Mouse (Mus musculus): ENCODE results near the gene Qrsl1. TPM values are rescaled to one million over a fixed set of nuclear protein-coding genes. Genes with fewer than 3 reads are reported as not detected.
"Not testable (repeated sequence)": the region's sequence is repeated elsewhere in the genome, so short reads cannot be mapped to it uniquely, and the experiment has no call there.

Qrsl1 gene
- 22.8 and 26.1 TPM in 2 replicates for polyA plus RNA-seq (2015; fragmentation: Nextera tagmentation; extraction: Ambion mirVana)

DNA sequence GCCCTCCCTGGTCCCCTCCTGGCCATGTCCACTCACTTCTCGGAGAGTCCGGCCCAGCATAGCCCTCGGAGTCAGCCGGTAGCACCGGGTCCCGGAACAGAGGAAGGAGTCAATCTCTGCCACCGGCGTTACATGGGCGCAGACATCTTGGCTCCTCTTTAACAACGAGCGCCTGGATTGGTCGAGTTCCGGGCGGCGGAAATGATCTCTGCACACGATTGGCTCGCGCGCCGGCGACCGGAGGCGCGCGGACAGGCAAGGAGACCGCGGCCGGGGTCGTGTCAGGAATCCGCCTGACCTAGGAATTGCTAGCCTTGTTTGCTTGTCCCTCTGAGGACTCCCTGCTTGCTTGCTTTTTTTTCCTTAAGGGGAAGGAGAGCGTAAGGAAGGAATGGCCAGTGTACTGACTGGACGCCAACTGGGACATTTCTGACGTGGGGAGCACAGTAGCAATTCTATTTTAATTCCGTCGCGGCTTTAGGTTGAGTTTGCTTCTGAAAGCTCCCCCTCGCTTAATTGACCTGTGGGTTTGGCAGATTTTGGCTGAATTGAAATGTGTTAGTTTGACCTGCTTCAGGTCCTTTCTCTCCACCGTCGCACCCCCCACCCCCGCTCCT lies at the start of gene Qrsl1, which contains the start of gene Rtn4ip1:
Qrsl1 (minus strand) TSS at position 168 of the 617 bp plus-strand sequence.
Rtn4ip1 (plus strand) TSS at position 230 of the 617 bp plus-strand sequence.
- peak within 1 kb of the TSS; percentile 79 for H3K4me3 ChIP-seq (ENCODE audit: low read length)
- H3K9ac ChIP-seq (ENCODE audit: low read depth, low read length): peak within 1 kb of the TSS; percentile 80
- no peaks in the 10 kb centered on the region for H3K9me3 ChIP-seq (ENCODE audit: control insufficient read depth, low read length)
- H3K4me2 ChIP-seq (ENCODE audit: low read length): peak within 1 kb of the TSS; percentile 85
- peak within 1 kb of the TSS; percentile 81 for H3K27ac ChIP-seq (ENCODE audit: low read depth, low read length)
- WGBS: 0% methylated on average over 37 of the region's 40 CpGs
- H3K36me3 ChIP-seq (ENCODE audit: control insufficient read depth, insufficient read depth, low read length): no peaks in the 10 kb centered on the region
- ATAC-seq: peak; percentile 99
- no peaks in the 10 kb centered on the region for H3K27me3 ChIP-seq (replicated peaks; ENCODE audit: control insufficient read depth, insufficient read depth, low read length)
- peaks cover 11% of the 10 kb centered on the region for H3K4me1 ChIP-seq (ENCODE audit: control insufficient read depth, insufficient read depth, low read depth, low read length)

DNA sequence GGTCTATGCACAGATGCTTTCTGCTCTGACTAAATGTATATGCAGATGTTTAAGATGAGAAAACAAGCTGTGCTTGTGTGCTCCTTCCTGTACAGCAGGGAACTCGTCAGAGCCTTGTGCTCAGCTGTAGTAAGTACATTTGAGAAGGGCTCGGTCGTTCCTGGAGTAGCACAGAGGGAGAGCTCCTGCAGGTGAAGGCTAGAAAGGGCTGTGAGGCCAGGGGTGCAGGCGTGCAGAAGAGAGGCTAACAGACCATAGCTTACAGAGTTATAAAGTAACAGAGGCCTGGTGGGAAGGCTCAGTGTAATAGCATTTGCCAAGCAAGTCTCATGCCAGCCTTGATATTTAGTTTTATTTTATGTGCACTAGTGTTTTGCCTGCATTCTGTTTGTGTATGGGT lies 43.9 kb upstream of the Qrsl1 start:
- no peak for ATAC-seq
- H3K4me3 ChIP-seq (ENCODE audit: low read length): no peak overlapping the region
- H3K27me3 ChIP-seq (replicated peaks; ENCODE audit: control insufficient read depth, insufficient read depth, low read length): no peaks in the 10 kb centered on the region
- H3K4me2 ChIP-seq (ENCODE audit: low read length): no peak overlapping the region
- 74% methylated on average over 4 of the region's 4 CpGs for WGBS
- H3K36me3 ChIP-seq (ENCODE audit: control insufficient read depth, insufficient read depth, low read length): no peaks in the 10 kb centered on the region
- H3K9ac ChIP-seq (ENCODE audit: low read depth, low read length): no peak overlapping the region
- no peaks in the 10 kb centered on the region for H3K9me3 ChIP-seq (ENCODE audit: control insufficient read depth, low read length)
- no peaks in the 10 kb centered on the region for H3K4me1 ChIP-seq (ENCODE audit: control insufficient read depth, insufficient read depth, low read depth, low read length)
- H3K27ac ChIP-seq (ENCODE audit: low read depth, low read length): no peak overlapping the region

DNA sequence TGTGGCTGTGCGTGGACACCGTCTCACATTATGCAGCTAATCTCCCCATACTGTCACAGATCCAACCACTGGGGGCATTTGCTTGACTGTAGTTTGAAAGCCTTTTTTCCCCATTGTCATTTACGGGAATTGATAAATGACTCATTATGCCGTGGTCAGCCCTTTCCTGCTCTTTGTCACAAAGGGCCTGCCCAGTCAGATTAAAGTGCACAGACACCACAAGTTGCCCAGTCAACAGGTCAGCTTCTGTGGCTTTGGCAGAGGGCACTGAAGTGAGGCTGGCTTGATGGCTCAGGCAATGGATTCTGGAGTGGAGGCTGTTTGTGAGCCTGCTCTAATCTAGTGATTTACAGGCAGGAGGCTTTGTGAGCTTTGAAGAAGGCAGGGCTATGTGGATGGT lies 42.2 kb upstream of the Qrsl1 start:
- Histone ChIP-seq H3K36me3 (ENCODE audit: control insufficient read depth, insufficient read depth, low read length) (no peaks in the 10 kb centered on the region), H3K9ac (ENCODE audit: low read depth, low read length) (no peak overlapping the region), H3K4me1 (ENCODE audit: control insufficient read depth, insufficient read depth, low read depth, low read length) (no peaks in the 10 kb centered on the region), H3K9me3 (ENCODE audit: control insufficient read depth, low read length) (no peaks in the 10 kb centered on the region), H3K4me2 (ENCODE audit: low read length) (no peak overlapping the region), H3K27ac (ENCODE audit: low read depth, low read length) (no peak overlapping the region), H3K4me3 (ENCODE audit: low read length) (no peak overlapping the region), H3K27me3 (replicated peaks; ENCODE audit: control insufficient read depth, insufficient read depth, low read length) (no peaks in the 10 kb centered on the region)
- WGBS: 33% methylated on average over 4 of the region's 4 CpGs
- no peak for ATAC-seq

DNA sequence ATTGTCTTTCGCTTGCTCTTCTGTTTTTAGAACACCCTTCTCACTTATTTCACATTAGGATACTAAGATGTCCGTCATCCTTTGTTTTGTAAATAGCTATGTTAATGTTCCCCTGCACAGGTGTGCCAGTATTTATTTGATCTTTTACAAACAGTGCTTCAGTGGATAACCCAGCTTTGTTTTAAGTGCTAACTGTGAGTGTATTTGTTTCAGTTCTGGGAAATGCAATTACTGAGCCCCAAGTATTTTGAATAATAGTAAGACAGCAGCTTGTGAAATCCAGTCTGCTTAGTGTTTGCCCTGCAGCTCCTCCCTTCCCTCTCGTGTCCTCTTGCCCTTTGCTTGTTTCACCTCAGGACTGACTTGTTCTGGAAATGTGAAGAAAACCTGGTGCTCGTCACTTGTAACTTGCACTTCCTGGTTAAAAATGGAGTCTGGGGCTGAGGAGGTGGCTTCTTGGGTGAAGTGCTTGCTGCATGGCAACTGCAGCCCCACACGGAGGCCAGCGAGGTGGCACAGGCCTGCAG lies 37.7 kb upstream of the Qrsl1 start:
- Histone ChIP-seq H3K27ac (ENCODE audit: low read depth, low read length) (no peak overlapping the region), H3K9me3 (ENCODE audit: control insufficient read depth, low read length) (no peaks in the 10 kb centered on the region), H3K4me3 (ENCODE audit: low read length) (no peak overlapping the region), H3K27me3 (replicated peaks; ENCODE audit: control insufficient read depth, insufficient read depth, low read length) (no peaks in the 10 kb centered on the region), H3K4me2 (ENCODE audit: low read length) (no peak overlapping the region), H3K36me3 (ENCODE audit: control insufficient read depth, insufficient read depth, low read length) (no peaks in the 10 kb centered on the region), H3K9ac (ENCODE audit: low read depth, low read length) (no peak overlapping the region), H3K4me1 (ENCODE audit: control insufficient read depth, insufficient read depth, low read depth, low read length) (no peaks in the 10 kb centered on the region)
- 81% methylated on average over 6 of the region's 6 CpGs for WGBS
- no peak for ATAC-seq

DNA sequence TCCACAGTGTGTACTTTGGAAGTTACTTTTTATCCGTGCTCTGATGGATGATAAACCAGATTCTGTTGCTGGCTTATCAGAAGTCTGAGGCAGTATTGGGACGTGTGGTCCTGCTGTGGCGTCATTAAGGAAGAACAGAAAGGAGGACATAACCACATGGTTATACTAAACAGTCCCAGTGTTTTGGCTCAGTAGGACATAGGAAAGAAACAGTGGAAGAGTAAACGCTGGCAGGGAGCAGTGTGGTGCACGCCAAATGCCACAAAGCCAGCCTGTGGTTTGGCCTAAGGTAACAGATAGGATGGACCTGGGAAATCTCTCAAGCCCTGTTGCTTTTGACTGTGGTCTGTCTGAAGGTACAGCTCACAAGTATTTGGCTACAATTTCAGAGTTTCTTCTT lies 27.1 kb upstream of the Qrsl1 start:
- no peak overlapping the region for H3K27ac ChIP-seq (ENCODE audit: low read depth, low read length)
- 59% methylated on average over 5 of the region's 5 CpGs for WGBS
- no peaks in the 10 kb centered on the region for H3K9me3 ChIP-seq (ENCODE audit: control insufficient read depth, low read length)
- H3K4me1 ChIP-seq (ENCODE audit: control insufficient read depth, insufficient read depth, low read depth, low read length): no peaks in the 10 kb centered on the region
- H3K9ac ChIP-seq (ENCODE audit: low read depth, low read length): no peak overlapping the region
- 0 out of 2 replicates have a peak, but pooled peaks cover 5% of the 10 kb centered on the region for H3K36me3 ChIP-seq (ENCODE audit: control insufficient read depth, insufficient read depth, low read length)
- no peak for ATAC-seq
- H3K4me2 ChIP-seq (ENCODE audit: low read length): no peak overlapping the region
- H3K27me3 ChIP-seq (replicated peaks; ENCODE audit: control insufficient read depth, insufficient read depth, low read length): no peaks in the 10 kb centered on the region
- no peak overlapping the region for H3K4me3 ChIP-seq (ENCODE audit: low read length)

DNA sequence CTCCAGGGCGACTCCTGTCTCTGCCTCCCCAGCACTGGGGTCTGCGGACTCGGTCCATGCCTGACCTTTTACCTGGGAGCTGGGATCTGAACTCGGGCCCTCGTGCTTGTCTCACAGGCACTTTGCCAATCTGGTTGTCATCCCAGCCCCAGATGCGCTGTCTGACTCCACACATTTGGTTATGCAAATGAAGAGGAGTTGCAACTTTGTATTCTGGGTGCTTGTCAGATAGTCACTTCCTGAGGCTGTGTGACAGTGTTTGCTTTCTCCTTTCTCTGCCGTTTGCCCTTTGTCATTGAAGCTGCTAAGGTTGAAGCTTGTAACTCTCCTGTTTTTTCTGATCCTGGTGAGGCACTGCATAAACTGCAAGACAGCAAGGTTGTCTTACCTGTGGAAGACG lies 26.2 kb upstream of the Qrsl1 start:
- H3K9me3 ChIP-seq (ENCODE audit: control insufficient read depth, low read length): no peaks in the 10 kb centered on the region
- no peak overlapping the region for H3K27ac ChIP-seq (ENCODE audit: low read depth, low read length)
- H3K36me3 ChIP-seq (ENCODE audit: control insufficient read depth, insufficient read depth, low read length): 0 out of 2 replicates have a peak, but pooled peaks cover 2% of the 10 kb centered on the region
- WGBS: 85% methylated on average over 8 of the region's 8 CpGs
- no peak overlapping the region for H3K4me3 ChIP-seq (ENCODE audit: low read length)
- ATAC-seq: no peak
- H3K4me2 ChIP-seq (ENCODE audit: low read length): no peak overlapping the region
- no peak overlapping the region for H3K9ac ChIP-seq (ENCODE audit: low read depth, low read length)
- no peaks in the 10 kb centered on the region for H3K4me1 ChIP-seq (ENCODE audit: control insufficient read depth, insufficient read depth, low read depth, low read length)
- H3K27me3 ChIP-seq (replicated peaks; ENCODE audit: control insufficient read depth, insufficient read depth, low read length): no peaks in the 10 kb centered on the region

DNA sequence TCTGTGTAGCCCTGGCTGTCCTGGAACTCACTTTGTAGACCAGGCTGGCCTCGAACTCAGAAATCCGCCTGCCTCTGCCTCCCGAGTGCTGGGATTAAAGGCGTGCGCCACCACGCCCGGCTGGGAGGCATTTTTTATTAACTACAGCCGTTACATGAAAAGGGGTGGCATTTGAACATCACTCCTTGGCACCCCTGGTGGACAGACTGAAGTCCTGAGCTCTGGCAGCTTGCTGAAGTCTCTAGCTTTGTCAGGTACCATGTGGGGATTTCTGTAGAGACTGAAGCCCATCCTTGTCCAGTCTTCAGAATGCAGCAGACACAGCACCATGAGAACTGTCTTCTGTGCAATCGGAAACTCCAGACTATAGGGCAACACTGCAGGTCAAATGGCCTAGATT lies 24.2 kb upstream of the Qrsl1 start:
- not testable (repeated sequence) for H3K27me3 ChIP-seq (replicated peaks; ENCODE audit: control insufficient read depth, insufficient read depth, low read length); H3K27ac ChIP-seq (ENCODE audit: low read depth, low read length); H3K36me3 ChIP-seq (ENCODE audit: control insufficient read depth, insufficient read depth, low read length); H3K4me3 ChIP-seq (ENCODE audit: low read length); ATAC-seq; H3K4me2 ChIP-seq (ENCODE audit: low read length); H3K9ac ChIP-seq (ENCODE audit: low read depth, low read length); H3K9me3 ChIP-seq (ENCODE audit: control insufficient read depth, low read length); H3K4me1 ChIP-seq (ENCODE audit: control insufficient read depth, insufficient read depth, low read depth, low read length)
- WGBS: 91% methylated on average over 9 of the region's 9 CpGs

DNA sequence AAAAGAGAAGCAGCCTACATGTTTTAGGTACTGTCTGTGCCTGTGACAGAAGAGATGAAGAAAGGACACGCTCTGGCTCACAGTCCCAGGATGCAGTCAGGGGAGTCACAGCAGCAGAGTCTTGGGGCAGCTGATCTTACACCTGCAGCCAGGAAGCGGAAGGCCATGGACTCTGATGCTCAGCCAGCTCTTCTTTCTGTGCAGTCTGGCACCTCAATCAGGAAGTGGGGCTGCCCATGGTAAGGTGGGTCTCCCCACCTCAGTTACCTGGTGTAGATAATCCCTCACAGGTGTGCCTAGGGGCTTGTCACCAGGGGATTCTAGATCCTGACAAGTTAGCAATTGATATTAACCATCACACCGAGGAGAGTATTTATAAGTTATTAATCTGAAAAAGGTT lies 21.6 kb upstream of the Qrsl1 start:
- no peaks in the 10 kb centered on the region for H3K36me3 ChIP-seq (ENCODE audit: control insufficient read depth, insufficient read depth, low read length)
- H3K4me2 ChIP-seq (ENCODE audit: low read length): no peak overlapping the region
- WGBS: 95% methylated on average over 3 of the region's 3 CpGs
- no peaks in the 10 kb centered on the region for H3K27me3 ChIP-seq (replicated peaks; ENCODE audit: control insufficient read depth, insufficient read depth, low read length)
- no peak overlapping the region for H3K27ac ChIP-seq (ENCODE audit: low read depth, low read length)
- no peaks in the 10 kb centered on the region for H3K9me3 ChIP-seq (ENCODE audit: control insufficient read depth, low read length)
- ATAC-seq: no peak
- no peak overlapping the region for H3K9ac ChIP-seq (ENCODE audit: low read depth, low read length)
- H3K4me3 ChIP-seq (ENCODE audit: low read length): no peak overlapping the region
- H3K4me1 ChIP-seq (ENCODE audit: control insufficient read depth, insufficient read depth, low read depth, low read length): no peaks in the 10 kb centered on the region

DNA sequence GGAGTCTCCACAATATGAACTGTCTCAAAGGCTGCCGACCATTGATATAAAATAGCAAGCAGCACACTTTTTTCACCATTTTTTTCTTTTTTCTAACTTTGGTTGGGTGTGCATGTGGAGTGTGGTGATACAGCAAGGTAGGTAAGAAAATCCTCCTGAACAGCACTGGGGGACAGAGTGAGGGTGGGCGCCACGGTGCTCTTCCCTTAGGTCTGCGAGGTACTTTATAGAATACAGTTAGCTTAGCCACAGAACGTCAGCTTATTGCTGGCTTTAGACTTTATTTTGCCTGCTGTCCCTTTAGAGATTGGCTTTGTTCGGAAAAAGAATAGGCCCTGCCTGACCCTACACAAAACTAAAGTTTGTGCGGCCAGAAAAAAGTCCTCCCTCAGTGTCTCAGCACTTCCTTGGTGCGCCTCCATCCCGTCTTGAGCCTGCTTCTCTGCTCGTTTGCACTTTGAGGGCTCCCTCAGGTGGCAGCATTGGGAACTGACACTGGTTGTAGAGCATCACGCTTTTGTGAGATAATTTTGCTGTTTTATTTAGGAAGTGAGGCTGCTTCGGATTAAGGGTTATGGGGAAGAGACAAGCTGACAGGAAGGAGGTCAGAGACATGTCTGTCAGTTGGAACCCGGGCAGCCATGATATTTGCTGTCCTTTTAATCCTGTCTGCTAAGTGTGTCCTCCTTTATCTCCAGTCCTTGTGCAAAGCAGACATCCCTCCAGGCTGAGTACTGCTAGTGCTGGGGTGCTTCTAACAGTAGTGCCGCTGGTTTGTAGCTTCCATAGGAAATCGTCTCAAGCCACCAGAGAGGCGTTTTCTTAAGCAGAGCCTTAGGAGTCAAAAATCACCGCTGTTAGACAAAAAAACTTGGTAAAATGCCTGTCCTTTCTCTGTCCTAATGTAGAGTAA lies 17.4 kb upstream of the Qrsl1 start:
- no peak overlapping the region for H3K4me2 ChIP-seq (ENCODE audit: low read length)
- WGBS: 43% methylated on average over 17 of the region's 17 CpGs
- no peaks in the 10 kb centered on the region for H3K9me3 ChIP-seq (ENCODE audit: control insufficient read depth, low read length)
- no peaks in the 10 kb centered on the region for H3K4me1 ChIP-seq (ENCODE audit: control insufficient read depth, insufficient read depth, low read depth, low read length)
- no peak overlapping the region for H3K9ac ChIP-seq (ENCODE audit: low read depth, low read length)
- H3K27me3 ChIP-seq (replicated peaks; ENCODE audit: control insufficient read depth, insufficient read depth, low read length): no peaks in the 10 kb centered on the region
- H3K4me3 ChIP-seq (ENCODE audit: low read length): no peak overlapping the region
- ATAC-seq: peak; percentile 85
- H3K36me3 ChIP-seq (ENCODE audit: control insufficient read depth, insufficient read depth, low read length): no peaks in the 10 kb centered on the region
- H3K27ac ChIP-seq (ENCODE audit: low read depth, low read length): no peak overlapping the region

Measured in hindbrain, embryonic 16.5 days (tissue).